Mouse (Mus musculus): ENCODE data around the gene Mb21d2.

DNA sequence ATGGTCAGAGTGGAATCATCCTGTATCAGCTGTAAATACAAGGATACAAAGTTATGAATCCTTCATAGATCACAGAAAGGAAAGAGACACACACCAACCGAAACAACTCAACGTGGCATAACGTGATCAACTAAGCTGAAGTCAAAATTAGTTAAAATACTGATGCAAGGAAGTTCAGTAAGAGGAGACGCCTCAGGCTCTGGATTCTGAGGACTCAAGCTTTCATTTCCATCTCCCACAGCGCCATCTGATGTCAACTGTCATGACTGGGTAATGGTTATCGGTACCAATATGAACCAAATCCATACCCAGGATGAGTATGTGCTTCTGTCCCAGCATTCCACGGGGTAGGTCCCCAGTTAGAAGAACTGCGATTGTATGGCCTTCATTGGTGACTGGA is 104.7 kb downstream of the Mb21d2 start:
- TF ChIP-seq CTCF (IDR thresholded peaks at IDR 0.05 in 2 of 3, conservative IDR thresholded peaks at IDR 0.05 in 1 of 3; ENCODE audit: control insufficient read depth in 1 of 3, insufficient read depth in 1 of 3, low read depth in 2 of 3, low read length in 3 of 3, poor library complexity in 1 of 3, severe bottlenecking in 1 of 3) (no peak), TBP (IDR thresholded peaks at IDR 0.05; ENCODE audit: low read depth, low read length) (no peak), GABPA (IDR thresholded peaks at IDR 0.05; ENCODE audit: low read depth, low read length) (no peak), POLR2A (IDR thresholded peaks at IDR 0.05; ENCODE audit: control insufficient read depth in 1 of 2, insufficient read depth in 1 of 2, low read depth in 1 of 2, low read length in 2 of 2, poor library complexity in 1 of 2) (no peak), TCF12 (IDR thresholded peaks at IDR 0.05; ENCODE audit: low read depth, low read length) (no peak), MYC (IDR thresholded peaks at IDR 0.05; ENCODE audit: low read depth, low read length) (no peak), JUND (IDR thresholded peaks at IDR 0.05; ENCODE audit: low read depth, low read length) (no peak), POLR2AphosphoS5 (IDR thresholded peaks at IDR 0.05; ENCODE audit: borderline replicate concordance, low read depth, low read length) (no peak), UBTF (IDR thresholded peaks at IDR 0.05; ENCODE audit: borderline replicate concordance, insufficient read depth, low read depth, low read length) (no peak), ZNF384 (IDR thresholded peaks at IDR 0.05; ENCODE audit: low read depth, low read length) (no peak), MXI1 (IDR thresholded peaks at IDR 0.05; ENCODE audit: low read depth, low read length) (no peak), MEF2A (IDR thresholded peaks at IDR 0.05; ENCODE audit: extremely low read depth, insufficient replicate concordance, low read depth, low read length, poor library complexity, severe bottlenecking) (no peak), USF2 (IDR thresholded peaks at IDR 0.05; ENCODE audit: borderline replicate concordance in 1 of 2, insufficient read depth in 1 of 2, low read depth in 1 of 2, low read length in 2 of 2) (no peak), NELFE (IDR thresholded peaks at IDR 0.05; ENCODE audit: low read depth, low read length) (no peak)
